Mouse (Mus musculus) adrenal gland, postnatal 4 days (tissue): ENCODE data around the gene Mrpl46. TPM values are rescaled to one million over a fixed set of nuclear protein-coding genes. Genes with fewer than 3 reads are reported as not detected.

Experiments
- DNase-seq, 2 experiments: peaks; one replicate each; pipeline ENCODE4 v3.0.0; 2021 to 2022; ENCODE audit warnings: low spot score in 2 of 2, mixed read lengths in 2 of 2
- total RNA-seq, 2 experiments: library from RNA; stranded (reverse); gene quantifications; 2 replicates each; pipeline ENCODE4 v1.2.3; 2021

Mrpl46 gene
- total RNA-seq, 2 experiments from 2014 or later: 42.5 to 47.0 TPM

GRCm38 (mm10) chr7:78769075-78769652 lies 14.2 kb downstream of the Mrpl46 start:
- no peak for DNase-seq

- DNase-seq: no peak
These were observed 15.3 kb downstream of the Mrpl46 start for GRCm38 (mm10) chr7:78767929-78768531.

GRCm38 (mm10) chr7:78766019-78766683 lies 17.2 kb downstream of the Mrpl46 start:
- DNase-seq: peak; percentile 59 to 63

- DNase-seq: no peak
These were observed 18.1 kb downstream of the Mrpl46 start for GRCm38 (mm10) chr7:78765215-78765631.

GRCm38 (mm10) chr7:78763801-78764200 lies 19.5 kb downstream of the Mrpl46 start:
- no peak for DNase-seq

- no peak for DNase-seq
These were observed 28.8 kb downstream of the Mrpl46 start for GRCm38 (mm10) chr7:78754458-78755000.

GRCm38 (mm10) chr7:78753752-78754457 lies 29.4 kb downstream of the Mrpl46 start:
- DNase-seq: no peak

GRCm38 (mm10) chr7:78752961-78753360 lies 30.4 kb downstream of the Mrpl46 start:
- no peak for DNase-seq

GRCm38 (mm10) chr7:78743731-78744385 lies 39.5 kb downstream of the Mrpl46 start:
- no peak for DNase-seq

GRCm38 (mm10) chr7:78739351-78740000 lies 43.9 kb downstream of the Mrpl46 start:
- no peak for DNase-seq

- DNase-seq: no peak
These were observed 45.6 kb downstream of the Mrpl46 start, which contains the start of gene Ntrk3 for GRCm38 (mm10) chr7:78737614-78738210. Gene Ntrk3 (minus strand): TSS chr7:78738012.

- no peak for DNase-seq
These were observed 46.1 kb downstream of the Mrpl46 start for GRCm38 (mm10) chr7:78737196-78737595.

GRCm38 (mm10) chr7:78731391-78731790 lies 51.9 kb downstream of the Mrpl46 start:
- no peak for DNase-seq

Other genes with a start within 250 kb of the Mrpl46 start
- 10 to 100 TPM; 16.9 to 20.4 TPM for gene Ntrk3, start 45.5 kb downstream of the Mrpl46 start, total RNA-seq
- 10 to 100 TPM; 83.5 to 88.1 TPM for gene Mrps11, start 412 bp downstream of the Mrpl46 start, total RNA-seq
- gene Det1, start 63.7 kb upstream of the Mrpl46 start, total RNA-seq: 10 to 100 TPM; 13.2 to 14.0 TPM
- gene Aen, start 112.3 kb upstream of the Mrpl46 start, total RNA-seq: 10 to 100 TPM; 33.0 to 33.7 TPM
- gene Isg20, start 129.9 kb upstream of the Mrpl46 start, total RNA-seq: 10 to 100 TPM in 1 of 2 experiments, 1 to 10 TPM in 1; 7.4 to 13.7 TPM